Mouse (Mus musculus) adrenal gland, adult 8-10 months (tissue): ENCODE results near the gene Ccdc184. TPM values are rescaled to one million over a fixed set of nuclear protein-coding genes. Genes with fewer than 3 reads are reported as not detected.

Source experiments
- total RNA-seq, 4 experiments: library from RNA; stranded (reverse); gene quantifications; 2 replicates each; pipeline ENCODE4 v1.2.4; 2022

The Ccdc184 gene
- total RNA-seq, 4 experiments from 2014 or later = 0.59 to 1.3 (median 1.0) TPM

Other genes starting within 250 kb of the Ccdc184 start
- gene Tmem106c, start 203.0 kb upstream of the Ccdc184 start, total RNA-seq = 10 to 100 TPM; 69.3 to 87.1 (median 77.0) TPM
- under 1 TPM in 1 of 4 experiments, not detected in 3; 0.28 TPM for gene Col2a1, start 162.5 kb upstream of the Ccdc184 start, total RNA-seq
- gene Pfkm, start 74.6 kb upstream of the Ccdc184 start, total RNA-seq = 100 to 1,000 TPM in 2 of 4 experiments, 10 to 100 TPM in 2; 73.8 to 119 (median 95.8) TPM
- gene Senp1, start 73.4 kb upstream of the Ccdc184 start, total RNA-seq = 10 to 100 TPM; 17.8 to 24.9 (median 20.1) TPM
- 10 to 100 TPM; 39.6 to 49.2 (median 43.8) TPM for gene Asb8, start 1.5 kb upstream of the Ccdc184 start, total RNA-seq
- gene Olfr288, start 28.4 kb downstream of the Ccdc184 start, total RNA-seq = not detected
- gene Gm44579, start 53.8 kb downstream of the Ccdc184 start, total RNA-seq = not detected
- under 1 TPM in 1 of 4 experiments, not detected in 3; 0.38 TPM for gene Olfr287, start 53.9 kb downstream of the Ccdc184 start, total RNA-seq
- not detected for gene Olfr286, start 67.3 kb downstream of the Ccdc184 start, total RNA-seq
- gene H1fnt, start 90.1 kb downstream of the Ccdc184 start, total RNA-seq = not detected
- gene Zfp641, start 129.0 kb downstream of the Ccdc184 start, total RNA-seq = 1 to 10 TPM; 3.9 to 7.8 (median 6.5) TPM
- gene Olfr285, start 150.2 kb downstream of the Ccdc184 start, total RNA-seq = not detected
- gene Olfr284, start 173.8 kb downstream of the Ccdc184 start, total RNA-seq = not detected
- not detected for gene Olfr283, start 213.8 kb downstream of the Ccdc184 start, total RNA-seq